8 mouse cellular contexts compared by ENCODE assay signal in the genomic region with DNA sequence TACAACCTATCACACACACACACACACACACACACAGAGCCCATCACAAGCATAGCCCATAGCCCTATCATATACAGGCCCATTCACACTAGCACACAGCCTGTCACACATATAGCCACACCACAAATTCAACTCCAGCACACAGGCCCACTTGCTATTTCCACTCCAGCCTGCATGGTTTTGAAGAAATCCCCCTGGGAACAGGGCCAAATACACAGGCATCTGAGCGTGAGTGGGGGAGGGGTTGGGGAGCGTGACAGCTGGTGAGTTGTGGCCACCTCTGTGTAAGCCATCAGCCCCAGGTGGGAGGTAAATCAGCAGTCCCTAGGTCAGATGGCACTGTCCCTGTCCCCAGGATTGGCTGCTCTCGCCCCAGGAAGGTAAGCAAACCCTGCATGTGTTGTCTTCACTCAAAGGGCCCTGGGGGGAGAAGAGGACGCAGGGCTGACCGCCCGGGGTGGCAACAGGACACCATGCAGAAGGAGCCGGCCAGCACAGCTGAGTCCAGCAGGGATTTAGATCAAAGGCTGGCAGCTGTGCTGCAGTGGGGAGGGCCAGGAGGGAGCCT.
DNase-seq lines count a peak whose midpoint lies in the region; ATAC-seq and TF ChIP-seq lines count a peak whose summit lies in the region.

No protein-coding gene starts in this region.

- no peak overlapping the region for H3K4me3 ChIP-seq in kidney, postnatal 0 days (replicated peaks; ENCODE audit: low read depth, low read length)
- H3K4me3 ChIP-seq in forebrain, embryonic 12.5 days (replicated peaks): no peak overlapping the region
- 0 out of 2 replicates have a peak overlapping the region, but pooled peaks have one; percentile 15 for H3K4me3 ChIP-seq in limb, embryonic 10.5 days
- H3K4me3 ChIP-seq in neural tube, embryonic 14.5 days (ENCODE audit: low read depth, low read length): no peak overlapping the region

- no peaks in the 10 kb centered on the region for H3K9me3 ChIP-seq in kidney, postnatal 0 days (replicated peaks; ENCODE audit: low read length)
- H3K9me3 ChIP-seq in forebrain, embryonic 12.5 days: no peaks in the 10 kb centered on the region
- H3K9me3 ChIP-seq in limb, embryonic 10.5 days (replicated peaks): no peaks in the 10 kb centered on the region
- H3K9me3 ChIP-seq in neural tube, embryonic 14.5 days (ENCODE audit: control insufficient read depth, low read length): no peaks in the 10 kb centered on the region

- H3K27ac ChIP-seq in kidney, postnatal 0 days: no peak overlapping the region
- peak overlapping the region; percentile 73 for H3K27ac ChIP-seq in forebrain, embryonic 12.5 days
- H3K27ac ChIP-seq in limb, embryonic 10.5 days: peak overlapping the region; percentile 27; the same call in 1 of the 2 replicates
- 0 out of 2 replicates have a peak overlapping the region, but pooled peaks have one; percentile 10 for H3K27ac ChIP-seq in neural tube, embryonic 14.5 days (ENCODE audit: low read depth, low read length)

- no peak overlapping the region for H3K9ac ChIP-seq in kidney, postnatal 0 days (ENCODE audit: low read depth, low read length)
- H3K9ac ChIP-seq in forebrain, embryonic 12.5 days: 0 out of 2 replicates have a peak overlapping the region, but pooled peaks have one; percentile 3
- no peak overlapping the region for H3K9ac ChIP-seq in neural tube, embryonic 14.5 days (replicated peaks; ENCODE audit: low read depth, low read length)

- peak; percentile 82 for ATAC-seq in kidney, postnatal 0 days (replicated peaks; ENCODE audit: low FRiP score, low read depth)
- peak; percentile 74 for ATAC-seq in forebrain, embryonic 12.5 days (ENCODE audit: low FRiP score)
- ATAC-seq in neural tube, embryonic 14.5 days (ENCODE audit: low read depth): peak; percentile 73

- TF ChIP-seq CTCF in kidney, postnatal 0 days (IDR thresholded peaks at IDR 0.05; ENCODE audit: low read depth): no peak

- peak; percentile 67 for DNase-seq in kidney, postnatal 0 days (ENCODE audit: low spot score)
- no peak for DNase-seq in kidney, adult 8-10 months
- peak; percentile 63 for DNase-seq in limb, embryonic 10.5 days (ENCODE audit: low spot score)
- DNase-seq in frontal cortex, postnatal 25 days (ENCODE audit: low spot score in 2 of 2): no peak
- no peak for DNase-seq in frontal cortex, postnatal 10 days (ENCODE audit: low spot score in 2 of 2)
- no peak for DNase-seq in urinary bladder, postnatal 10 days (ENCODE audit: low spot score)

- peaks cover 5% of the 10 kb centered on the region; the same call in 1 of the 2 replicates for H3K4me1 ChIP-seq in kidney, postnatal 0 days (replicated peaks; ENCODE audit: insufficient read depth, low read length)
- H3K4me1 ChIP-seq in forebrain, embryonic 12.5 days: peaks cover 31% of the 10 kb centered on the region
- peaks cover 21% of the 10 kb centered on the region for H3K4me1 ChIP-seq in limb, embryonic 10.5 days
- peaks cover 11% of the 10 kb centered on the region; the same call in 1 of the 2 replicates for H3K4me1 ChIP-seq in neural tube, embryonic 14.5 days (ENCODE audit: control insufficient read depth, insufficient read depth, low read length)

- no peaks in the 10 kb centered on the region for H3K27me3 ChIP-seq in kidney, postnatal 0 days (ENCODE audit: insufficient read depth, low read length)
- H3K27me3 ChIP-seq in forebrain, embryonic 12.5 days: no peaks in the 10 kb centered on the region
- no peaks in the 10 kb centered on the region for H3K27me3 ChIP-seq in limb, embryonic 10.5 days (ENCODE audit: low read depth, poor library complexity, severe bottlenecking)
- no peaks in the 10 kb centered on the region for H3K27me3 ChIP-seq in neural tube, embryonic 14.5 days (ENCODE audit: control insufficient read depth, insufficient read depth, low read length)

- no peaks in the 10 kb centered on the region for H3K36me3 ChIP-seq in kidney, postnatal 0 days (ENCODE audit: insufficient read depth, low read length)
- no peaks in the 10 kb centered on the region for H3K36me3 ChIP-seq in forebrain, embryonic 12.5 days (replicated peaks)
- H3K36me3 ChIP-seq in limb, embryonic 10.5 days: no peaks in the 10 kb centered on the region
- H3K36me3 ChIP-seq in neural tube, embryonic 14.5 days (ENCODE audit: control insufficient read depth, insufficient read depth, low read length): no peaks in the 10 kb centered on the region

- 15% methylated on average over 7 of the region's 7 CpGs for WGBS in kidney, postnatal 0 days
- WGBS in forebrain, embryonic 12.5 days: 16% methylated on average over 7 of the region's 7 CpGs
- WGBS in limb, embryonic 10.5 days: 6% methylated on average over 7 of the region's 7 CpGs
- WGBS in neural tube, embryonic 14.5 days: 2% methylated on average over 7 of the region's 7 CpGs

- no peak overlapping the region for H3K4me2 ChIP-seq in kidney, postnatal 0 days (ENCODE audit: low read length)
- peak overlapping the region; percentile 13 for H3K4me2 ChIP-seq in forebrain, embryonic 12.5 days
- no peak overlapping the region for H3K4me2 ChIP-seq in neural tube, embryonic 14.5 days (ENCODE audit: low read depth, low read length)

Comparison
In these comparisons a context has a peak if more than half of its experiments do, and no peak if none do; other contexts are left out.
1. DNase-seq: peak in kidney, postnatal 0 days (single experiment) and limb, embryonic 10.5 days (single experiment); none in kidney, adult 8-10 months (0 of 2), frontal cortex, postnatal 25 days (0 of 2), frontal cortex, postnatal 10 days (0 of 2) and urinary bladder, postnatal 10 days (single experiment).
2. Peak in every context shown above with its lines, with median percentiles within 50 percentile points of each other: ATAC-seq.